Mouse (Mus musculus) heart, postnatal 10 days (tissue): Measurements from ENCODE around the gene Gm13287. TPM values are rescaled to one million over a fixed set of nuclear protein-coding genes. Genes with fewer than 3 reads are reported as not detected.
"Not testable (repeated sequence)": the region's sequence is repeated elsewhere in the genome, so short reads cannot be mapped to it uniquely, and the experiment has no call there.

Experiments used
- DNase-seq, 2 experiments: peaks; one replicate each; pipeline ENCODE4 v3.0.0; 2021
- intact Hi-C: fragments of 180-260 bp; cut with DNase I; formaldehyde crosslinking; loops from one replicate; pipeline ENCODE4 v1.15.1; 2025
- total RNA-seq, 2 experiments: library from RNA; stranded (reverse); gene quantifications; 2 replicates each; pipeline ENCODE4 v1.2.3; 2021

The Gm13287 gene
- not detected for total RNA-seq

DNA sequence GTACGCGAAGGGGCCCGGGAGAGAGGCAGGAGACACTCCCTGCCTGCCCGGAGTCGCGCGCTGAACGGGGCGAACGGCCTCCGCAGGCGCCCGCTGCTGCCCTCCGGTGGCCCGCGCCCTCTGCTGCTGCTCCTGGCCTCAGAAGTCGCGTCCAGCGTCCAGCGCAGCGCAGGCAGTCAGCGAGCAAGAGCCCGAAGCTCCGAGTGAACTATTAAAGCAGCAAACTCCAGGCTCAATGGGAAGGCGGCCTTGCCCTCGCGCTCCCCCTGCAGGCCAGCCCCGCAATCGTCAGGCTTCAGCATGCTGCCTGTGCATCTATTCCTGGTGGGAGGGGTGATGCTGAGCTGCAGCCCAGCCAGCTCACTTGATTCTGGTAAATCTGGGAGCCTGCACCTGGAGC is at the start of gene Gm13287:
Gene Gm13287, plus strand, starts transcription at position 301 of the 400 bp plus-strand sequence.
- intact Hi-C loops: not testable (repeated sequence)

DNA sequence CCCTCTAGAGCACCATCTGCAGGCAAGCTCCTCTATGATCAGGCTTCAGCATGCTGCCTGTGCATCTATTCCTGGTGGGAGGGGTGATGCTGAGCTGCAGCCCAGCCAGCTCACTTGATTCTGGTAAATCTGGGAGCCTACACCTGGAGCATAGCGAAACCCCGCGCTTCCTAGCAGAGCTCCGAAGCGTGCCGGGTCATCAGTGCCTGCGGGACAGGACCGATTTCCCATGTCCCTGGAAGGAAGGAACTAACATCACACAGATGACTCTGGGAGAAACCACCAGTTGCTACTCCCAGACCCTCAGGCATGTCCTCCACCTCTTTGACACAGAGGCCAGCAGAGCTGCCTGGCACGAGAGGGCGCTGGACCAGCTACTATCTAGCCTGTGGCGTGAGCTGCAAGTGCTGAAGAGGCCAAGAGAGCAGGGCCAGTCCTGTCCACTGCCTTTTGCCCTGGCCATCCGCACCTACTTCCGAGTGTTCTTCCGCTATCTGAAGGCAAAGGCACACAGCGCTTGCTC is 48.2 kb upstream of the Gm13287 start, which contains the start of gene Gm13271:
Gene Gm13271, plus strand, starts transcription at position 51 of the 523 bp plus-strand sequence.
- DNase-seq: peak; percentile 71 to 80
- intact Hi-C loops: loop anchor here (2.0 kb wide), 1 partner anchor 58 kb away; no protein-coding TSS in a partner anchor

More for the DNA sequence above, at the start of gene Gm13287:
- not testable (repeated sequence) for DNase-seq

GRCm38 (mm10) chr4:88756581-88757513 is 46.2 kb upstream of the Gm13287 start:
- intact Hi-C loops: loop anchor here (2.0 kb wide), 1 partner anchor 16 kb away; no protein-coding TSS in a partner anchor
- peak; percentile 12 to 52 for DNase-seq

GRCm38 (mm10) chr4:88757628-88758031 is 45.4 kb upstream of the Gm13287 start:
- peak; percentile 93 to 94 for DNase-seq
- intact Hi-C loops: loop anchor here (2.0 kb wide), 1 partner anchor 17 kb away; no protein-coding TSS in a partner anchor

DNA sequence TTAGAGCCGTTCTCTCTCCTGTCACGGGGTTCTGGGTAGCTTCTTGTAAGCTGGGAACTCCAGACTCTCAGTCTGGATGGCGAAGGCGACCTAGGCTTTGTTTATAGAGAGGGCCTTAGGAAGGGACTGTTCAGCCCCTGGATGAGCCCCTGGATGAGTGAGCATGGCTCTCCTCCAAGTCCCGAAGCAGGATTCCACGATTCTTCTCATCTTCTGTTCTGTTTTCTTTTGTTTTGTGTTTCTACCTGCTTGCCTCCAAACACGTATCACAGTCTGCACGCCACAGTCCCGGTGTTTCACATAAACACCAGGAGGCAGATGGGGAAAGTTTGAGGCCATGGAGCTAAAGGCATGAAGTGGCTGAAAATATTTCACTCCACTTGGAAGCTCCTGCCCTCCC is 44.3 kb upstream of the Gm13287 start:
- intact Hi-C loops: not testable (repeated sequence)
- peak in 1 of 2 experiments; percentile 4 for DNase-seq

GRCm38 (mm10) chr4:88759610-88760268 is 43.3 kb upstream of the Gm13287 start, which contains the start of gene Gm13283:
TSS of gene Gm13283 (plus strand) at chr4:88760119.
- intact Hi-C loops: not testable (repeated sequence)
- DNase-seq: peak; percentile 42 to 56

DNA sequence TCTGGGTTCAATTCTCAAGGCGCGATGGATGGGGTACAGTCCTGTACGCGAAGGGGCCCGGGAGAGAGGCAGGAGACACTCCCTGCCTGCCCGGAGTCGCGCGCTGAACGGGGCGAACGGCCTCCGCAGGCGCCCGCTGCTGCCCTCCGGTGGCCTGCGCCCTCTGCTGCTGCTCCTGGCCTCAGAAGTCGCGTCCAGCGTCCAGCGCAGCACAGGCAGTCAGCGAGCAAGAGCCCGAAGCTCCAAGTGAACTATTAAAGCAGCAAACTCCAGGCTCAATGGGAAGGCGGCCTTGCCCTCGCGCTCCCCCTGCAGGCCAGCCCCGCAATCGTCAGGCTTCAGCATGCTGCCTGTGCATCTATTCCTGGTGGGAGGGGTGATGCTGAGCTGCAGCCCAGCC is 42.6 kb upstream of the Gm13287 start:
- DNase-seq: peak; percentile 77 to 88
- intact Hi-C loops: not testable (repeated sequence)

GRCm38 (mm10) chr4:88761776-88762175 is 41.3 kb upstream of the Gm13287 start:
- DNase-seq: peak; percentile 76 to 77

DNA sequence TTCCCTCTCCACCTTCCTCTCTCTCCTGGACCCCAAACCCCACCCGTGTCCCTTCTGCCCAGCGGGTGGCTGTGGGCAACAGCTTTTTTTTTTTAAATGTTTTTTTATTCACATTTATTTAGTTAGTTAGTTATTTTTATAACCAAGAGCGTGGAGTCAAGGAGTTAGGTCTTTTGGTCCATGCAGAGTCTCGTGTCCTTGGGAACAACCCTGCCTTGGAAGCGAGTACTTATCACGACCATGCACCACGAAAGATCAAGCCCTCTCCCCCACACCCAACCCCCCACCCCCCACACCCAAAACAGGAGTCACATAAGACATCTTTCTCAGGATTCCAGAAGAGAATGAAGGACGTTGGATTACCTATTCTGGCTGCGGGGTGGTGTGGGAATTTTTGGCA is 40.7 kb upstream of the Gm13287 start:
- intact Hi-C loops: not testable (repeated sequence)
- DNase-seq: peak; percentile 19 to 21

More at GRCm38 (mm10) chr4:88761776-88762175, 41.3 kb upstream of the Gm13287 start:
- intact Hi-C loops: not testable (repeated sequence)

GRCm38 (mm10) chr4:88763384-88764018 is 39.6 kb upstream of the Gm13287 start:
- intact Hi-C loops: not testable (repeated sequence)
- peak; percentile 67 to 70 for DNase-seq

DNA sequence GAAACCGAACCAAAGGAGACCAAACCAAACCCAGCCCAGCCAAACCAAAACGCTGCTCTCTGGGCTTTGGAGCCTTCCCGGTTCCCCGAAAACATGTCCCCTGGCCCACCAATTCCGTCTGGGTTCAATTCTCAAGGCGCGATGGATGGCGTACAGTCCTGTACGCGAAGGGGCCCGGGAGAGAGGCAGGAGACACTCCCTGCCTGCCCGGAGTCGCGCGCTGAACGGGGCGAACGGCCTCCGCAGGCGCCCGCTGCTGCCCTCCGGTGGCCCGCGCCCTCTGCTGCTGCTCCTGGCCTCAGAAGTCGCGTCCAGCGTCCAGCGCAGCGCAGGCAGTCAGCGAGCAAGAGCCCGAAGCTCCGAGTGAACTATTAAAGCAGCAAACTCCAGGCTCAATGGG is 29.5 kb upstream of the Gm13287 start, which contains the start of gene Gm13290:
Gene Gm13290, plus strand, starts transcription at position 301 of the 400 bp plus-strand sequence.
- intact Hi-C loops, DNase-seq: not testable (repeated sequence)

DNA sequence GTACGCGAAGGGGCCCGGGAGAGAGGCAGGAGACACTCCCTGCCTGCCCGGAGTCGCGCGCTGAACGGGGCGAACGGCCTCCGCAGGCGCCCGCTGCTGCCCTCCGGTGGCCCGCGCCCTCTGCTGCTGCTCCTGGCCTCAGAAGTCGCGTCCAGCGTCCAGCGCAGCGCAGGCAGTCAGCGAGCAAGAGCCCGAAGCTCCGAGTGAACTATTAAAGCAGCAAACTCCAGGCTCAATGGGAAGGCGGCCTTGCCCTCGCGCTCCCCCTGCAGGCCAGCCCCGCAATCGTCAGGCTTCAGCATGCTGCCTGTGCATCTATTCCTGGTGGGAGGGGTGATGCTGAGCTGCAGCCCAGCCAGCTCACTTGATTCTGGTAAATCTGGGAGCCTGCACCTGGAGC is 26.4 kb upstream of the Gm13287 start, which contains the start of gene Gm13289:
Gene Gm13289, plus strand, starts transcription at position 301 of the 400 bp plus-strand sequence.
- DNase-seq, intact Hi-C loops: not testable (repeated sequence)

DNA sequence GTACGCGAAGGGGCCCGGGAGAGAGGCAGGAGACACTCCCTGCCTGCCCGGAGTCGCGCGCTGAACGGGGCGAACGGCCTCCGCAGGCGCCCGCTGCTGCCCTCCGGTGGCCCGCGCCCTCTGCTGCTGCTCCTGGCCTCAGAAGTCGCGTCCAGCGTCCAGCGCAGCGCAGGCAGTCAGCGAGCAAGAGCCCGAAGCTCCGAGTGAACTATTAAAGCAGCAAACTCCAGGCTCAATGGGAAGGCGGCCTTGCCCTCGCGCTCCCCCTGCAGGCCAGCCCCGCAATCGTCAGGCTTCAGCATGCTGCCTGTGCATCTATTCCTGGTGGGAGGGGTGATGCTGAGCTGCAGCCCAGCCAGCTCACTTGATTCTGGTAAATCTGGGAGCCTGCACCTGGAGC is 23.5 kb upstream of the Gm13287 start, which contains the start of gene Gm13272:
Gene Gm13272, plus strand, starts transcription at position 301 of the 400 bp plus-strand sequence.
- intact Hi-C loops: not testable (repeated sequence)

GRCm38 (mm10) chr4:88780320-88780719 is 22.7 kb upstream of the Gm13287 start:
- intact Hi-C loops: not testable (repeated sequence)
- peak in 1 of 2 experiments; percentile 6 for DNase-seq

More for the DNA sequence above, 23.5 kb upstream of the Gm13287 start, which contains the start of gene Gm13272:
- DNase-seq: not testable (repeated sequence)

- intact Hi-C loops: not testable (repeated sequence)
Measured at GRCm38 (mm10) chr4:88781831-88782230, 21.2 kb upstream of the Gm13287 start, which contains the start of gene Ifnz. TSS of gene Ifnz (plus strand) at chr4:88782131.

DNA sequence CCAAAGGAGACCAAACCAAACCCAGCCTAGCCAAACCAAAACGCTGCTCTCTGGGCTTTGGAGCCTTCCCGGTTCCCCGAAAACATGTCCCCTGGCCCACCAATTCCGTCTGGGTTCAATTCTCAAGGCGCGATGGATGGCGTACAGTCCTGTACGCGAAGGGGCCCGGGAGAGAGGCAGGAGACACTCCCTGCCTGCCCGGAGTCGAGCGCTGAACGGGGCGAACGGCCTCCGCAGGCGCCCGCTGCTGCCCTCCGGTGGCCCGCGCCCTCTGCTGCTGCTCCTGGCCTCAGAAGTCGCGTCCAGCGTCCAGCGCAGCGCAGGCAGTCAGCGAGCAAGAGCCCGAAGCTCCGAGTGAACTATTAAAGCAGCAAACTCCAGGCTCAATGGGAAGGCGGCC is 20.7 kb upstream of the Gm13287 start:
- peak; percentile 20 to 38 for DNase-seq
- intact Hi-C loops: not testable (repeated sequence)

More at GRCm38 (mm10) chr4:88781831-88782230, 21.2 kb upstream of the Gm13287 start, which contains the start of gene Ifnz:
- DNase-seq: not testable (repeated sequence)

- DNase-seq, intact Hi-C loops: not testable (repeated sequence)
Measured at GRCm38 (mm10) chr4:88785409-88785808, 17.6 kb upstream of the Gm13287 start, which contains the start of gene Gm13276. TSS of gene Gm13276 (plus strand) at chr4:88785709.

GRCm38 (mm10) chr4:88788402-88788801 is 14.7 kb upstream of the Gm13287 start, which contains the start of gene Gm13277:
TSS of gene Gm13277 (plus strand) at chr4:88788632.
- intact Hi-C loops: not testable (repeated sequence)
- DNase-seq: peak; percentile 73 to 82

GRCm38 (mm10) chr4:88791250-88791649 is 11.8 kb upstream of the Gm13287 start, which contains the start of gene Gm13278:
TSS of gene Gm13278 (plus strand) at chr4:88791550.
- intact Hi-C loops, DNase-seq: not testable (repeated sequence)
